Mouse (Mus musculus): ENCODE measurements around the gene Evi5. TPM values are rescaled to one million over a fixed set of nuclear protein-coding genes. Genes with fewer than 3 reads are reported as not detected.

The Evi5 gene
- polyA plus RNA-seq, 1 experiment = 6.2 TPM

- 1% methylated on average over 41 of the region's 41 CpGs for WGBS
- Histone ChIP-seq H3K4me1 (ENCODE audit: control insufficient read depth, insufficient read depth, insufficient read length) (peaks cover 13% of the 10 kb centered on the region), H3K27me3 (ENCODE audit: control insufficient read depth, insufficient read depth, low read length) (no peaks in the 10 kb centered on the region), H3K36me3 (ENCODE audit: control insufficient read depth, insufficient read depth, low read length) (no peaks in the 10 kb centered on the region), H3K27ac (ENCODE audit: insufficient read depth, low read length) (peak within 1 kb of the TSS; percentile 75), H3K4me3 (ENCODE audit: extremely low read depth, insufficient read depth, insufficient read length) (peak within 1 kb of the TSS; percentile 69)
- DNase-seq (ENCODE audit: low read depth in 1 of 2, low spot score in 2 of 2) = peak; percentile 49 to 61
- TF ChIP-seq POLR2A (IDR thresholded peaks at IDR 0.05; ENCODE audit: low read depth, low read length) (no peak; the same call in 1 of the 2 replicates), CTCF (IDR thresholded peaks at IDR 0.05; ENCODE audit: extremely low read depth, insufficient read depth, insufficient read length, insufficient replicate concordance) (no peak)
These were observed 149.3 kb downstream of the Evi5 start, which contains the start of gene Gfi1 for GRCm38 (mm10) chr5:107725435-107726261. TSS of gene Gfi1 (minus strand) at chr5:107726036.

GRCm38 (mm10) chr5:107724661-107725434 is 150.1 kb downstream of the Evi5 start:
- peak overlapping the region; percentile 69 for H3K4me3 ChIP-seq (ENCODE audit: extremely low read depth, insufficient read depth, insufficient read length)
- H3K27ac ChIP-seq (ENCODE audit: insufficient read depth, low read length) = peak overlapping the region; percentile 75
- H3K4me1 ChIP-seq (ENCODE audit: control insufficient read depth, insufficient read depth, insufficient read length) = peaks cover 13% of the 10 kb centered on the region
- TF ChIP-seq CTCF (IDR thresholded peaks at IDR 0.05; ENCODE audit: extremely low read depth, insufficient read depth, insufficient read length, insufficient replicate concordance) (no peak), POLR2A (IDR thresholded peaks at IDR 0.05; ENCODE audit: low read depth, low read length) (no peak)
- no peaks in the 10 kb centered on the region for H3K27me3 ChIP-seq (ENCODE audit: control insufficient read depth, insufficient read depth, low read length)
- no peaks in the 10 kb centered on the region for H3K36me3 ChIP-seq (ENCODE audit: control insufficient read depth, insufficient read depth, low read length)
- under 1% methylated on average over 52 of the region's 52 CpGs for WGBS
- DNase-seq (ENCODE audit: low read depth in 1 of 2, low spot score in 2 of 2) = no peak

GRCm38 (mm10) chr5:107723541-107724511 is 151.1 kb downstream of the Evi5 start:
- H3K4me3 ChIP-seq (ENCODE audit: extremely low read depth, insufficient read depth, insufficient read length) = peak overlapping the region; percentile 69
- peak in 1 of 2 experiments; percentile 29 for DNase-seq (ENCODE audit: low read depth in 1 of 2, low spot score in 2 of 2)
- peak overlapping the region; percentile 31; the same call in 1 of the 2 replicates for H3K27ac ChIP-seq (ENCODE audit: insufficient read depth, low read length)
- peaks cover 13% of the 10 kb centered on the region for H3K4me1 ChIP-seq (ENCODE audit: control insufficient read depth, insufficient read depth, insufficient read length)
- no peak for TF ChIP-seq POLR2A (IDR thresholded peaks at IDR 0.05; ENCODE audit: low read depth, low read length)
- TF ChIP-seq CTCF (IDR thresholded peaks at IDR 0.05; ENCODE audit: extremely low read depth, insufficient read depth, insufficient read length, insufficient replicate concordance) = no peak
- no peaks in the 10 kb centered on the region for H3K36me3 ChIP-seq (ENCODE audit: control insufficient read depth, insufficient read depth, low read length)
- WGBS = 2% methylated on average over 49 of the region's 49 CpGs
- no peaks in the 10 kb centered on the region for H3K27me3 ChIP-seq (ENCODE audit: control insufficient read depth, insufficient read depth, low read length)

- TF ChIP-seq POLR2A (IDR thresholded peaks at IDR 0.05; ENCODE audit: low read depth, low read length) (no peak), CTCF (IDR thresholded peaks at IDR 0.05; ENCODE audit: extremely low read depth, insufficient read depth, insufficient read length, insufficient replicate concordance) (no peak)
- 19% methylated on average over 34 of the region's 34 CpGs for WGBS
- H3K4me1 ChIP-seq (ENCODE audit: control insufficient read depth, insufficient read depth, insufficient read length) = peaks cover 16% of the 10 kb centered on the region
- no peaks in the 10 kb centered on the region for H3K27me3 ChIP-seq (ENCODE audit: control insufficient read depth, insufficient read depth, low read length)
- DNase-seq (ENCODE audit: low read depth in 1 of 2, low spot score in 2 of 2) = peak in 1 of 2 experiments; percentile 37
- no peak overlapping the region for H3K27ac ChIP-seq (ENCODE audit: insufficient read depth, low read length)
- H3K4me3 ChIP-seq (ENCODE audit: extremely low read depth, insufficient read depth, insufficient read length) = peak overlapping the region; percentile 69
- no peaks in the 10 kb centered on the region for H3K36me3 ChIP-seq (ENCODE audit: control insufficient read depth, insufficient read depth, low read length)
These were observed 152.0 kb downstream of the Evi5 start for GRCm38 (mm10) chr5:107722661-107723532.

GRCm38 (mm10) chr5:107721638-107722011 is 153.3 kb downstream of the Evi5 start:
- Histone ChIP-seq H3K27ac (ENCODE audit: insufficient read depth, low read length) (no peak overlapping the region), H3K36me3 (ENCODE audit: control insufficient read depth, insufficient read depth, low read length) (no peaks in the 10 kb centered on the region), H3K4me3 (ENCODE audit: extremely low read depth, insufficient read depth, insufficient read length) (no peak overlapping the region), H3K27me3 (ENCODE audit: control insufficient read depth, insufficient read depth, low read length) (no peaks in the 10 kb centered on the region), H3K4me1 (ENCODE audit: control insufficient read depth, insufficient read depth, insufficient read length) (peaks cover 14% of the 10 kb centered on the region)
- no peak for TF ChIP-seq POLR2A (IDR thresholded peaks at IDR 0.05; ENCODE audit: low read depth, low read length)
- no peak for TF ChIP-seq CTCF (IDR thresholded peaks at IDR 0.05; ENCODE audit: extremely low read depth, insufficient read depth, insufficient read length, insufficient replicate concordance)
- 85% methylated on average over 33 of the region's 33 CpGs for WGBS
- no peak for DNase-seq (ENCODE audit: low read depth in 1 of 2, low spot score in 2 of 2)
